Mouse (Mus musculus): ENCODE measurements around the gene Chml.

- TF ChIP-seq MYOD1 (IDR thresholded peaks at IDR 0.05; ENCODE audit: control insufficient read depth in 1 of 3, insufficient read length in 2 of 3, low read depth in 2 of 3) (no peak), POLR2AphosphoS2 (IDR thresholded peaks at IDR 0.05; ENCODE audit: insufficient read length, low read depth) (no peak), MAX (IDR thresholded peaks at IDR 0.05; ENCODE audit: low read depth) (no peak), POLR2A (IDR thresholded peaks at IDR 0.05; ENCODE audit: insufficient read length, low read depth) (no peak), E2F4 (IDR thresholded peaks at IDR 0.05; ENCODE audit: insufficient read depth) (no peak), USF1 (IDR thresholded peaks at IDR 0.05; ENCODE audit: low read depth) (no peak)
These were observed 5.6 kb upstream of the Chml start, which contains the start of gene Wdr64 for GRCm38 (mm10) chr1:175698293-175698692.
